Mouse (Mus musculus): ENCODE measurements around the gene Mmp19. TPM values are rescaled to one million over a fixed set of nuclear protein-coding genes. Genes with fewer than 3 reads are reported as not detected.

Mmp19 gene
- polyA plus RNA-seq (2014; fragmentation: Illumina TruSeq; extraction: RNeasy Lipid Tissue Mini Kit (QIAGEN cat#74804); ENCODE audit: insufficient read depth, low read depth, low replicate concordance): 10.5 TPM

DNA sequence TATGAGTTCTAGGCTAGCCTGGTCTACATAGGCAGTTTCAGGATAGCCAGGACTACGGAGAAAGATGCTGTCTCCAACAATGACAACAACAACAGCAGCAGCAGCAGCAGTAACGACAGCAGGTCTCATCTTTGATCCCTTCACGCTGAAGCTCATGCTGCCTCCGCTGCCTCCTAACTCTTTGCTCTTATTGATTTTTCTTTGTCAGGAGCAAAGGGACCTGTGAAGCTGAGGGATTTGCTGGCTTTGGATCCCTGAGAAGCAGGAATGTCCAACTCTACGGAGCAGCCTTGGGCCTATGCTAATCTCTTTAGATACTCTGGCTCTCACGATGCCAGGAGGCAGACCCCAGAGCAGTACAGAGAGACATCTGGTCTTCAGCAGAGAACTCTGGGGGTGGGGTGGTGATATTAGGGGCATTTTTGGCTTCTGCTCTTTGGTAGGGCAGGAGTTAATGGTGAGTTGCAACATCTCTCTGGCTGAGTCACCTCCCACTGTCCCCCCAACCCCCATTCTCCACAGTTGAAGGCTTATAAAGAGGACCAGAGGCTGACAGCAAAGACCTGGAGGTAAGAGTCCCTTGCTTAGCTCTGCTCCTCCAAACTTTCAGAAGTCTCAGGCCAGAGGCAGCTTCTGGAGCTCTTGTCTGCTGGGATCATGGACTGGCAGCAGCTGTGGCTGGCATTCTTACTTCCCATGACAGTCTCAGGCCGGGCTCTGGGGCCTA lies at the start of gene Mmp19:
Gene Mmp19, plus strand, starts transcription at position 513 of the 727 bp plus-strand sequence.

DNA sequence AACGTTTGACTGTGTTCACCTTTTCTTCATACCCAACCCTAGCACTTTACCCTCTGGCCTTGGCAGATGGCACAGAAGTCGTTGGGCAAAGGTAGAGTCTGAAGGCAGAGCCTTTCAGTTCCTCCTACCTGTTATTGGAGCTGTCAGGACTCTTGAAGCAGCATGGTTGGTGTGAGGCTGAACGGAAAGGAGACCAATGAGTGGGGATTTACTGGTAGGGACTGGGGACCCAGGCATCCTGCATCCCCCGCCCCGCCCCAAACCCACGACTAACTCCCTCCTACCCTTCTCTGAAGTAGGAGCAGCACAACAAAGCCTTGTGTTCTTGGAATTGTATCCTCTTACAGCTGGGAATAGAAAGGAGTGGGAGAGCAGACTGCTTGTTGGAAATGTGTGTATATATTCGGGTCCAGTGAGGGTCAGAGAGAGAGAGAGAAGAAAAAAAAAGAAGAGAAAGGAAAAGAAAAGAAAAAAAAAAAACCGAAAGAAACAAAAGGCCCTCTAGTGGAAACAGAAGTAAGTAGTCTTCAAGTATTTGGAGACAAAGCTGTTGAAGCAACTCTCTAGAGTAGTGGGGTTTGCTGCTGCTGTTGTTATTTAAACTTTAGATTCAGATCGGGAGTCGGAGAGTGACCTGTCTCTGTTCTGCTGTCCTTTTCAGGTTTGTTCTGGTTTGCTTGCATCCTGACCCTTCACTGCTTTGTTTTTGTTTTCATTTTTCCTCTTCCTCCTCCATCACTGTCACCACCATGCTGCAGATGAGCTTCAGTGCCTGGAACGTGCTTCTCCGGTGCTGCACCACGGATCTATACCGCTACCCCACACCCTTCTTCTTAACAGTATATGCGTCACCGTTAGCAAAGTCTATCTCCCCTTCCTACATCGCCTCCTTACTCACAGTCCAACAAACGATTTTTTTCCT lies 45.8 kb upstream of the Mmp19 start, which contains the start of gene Dgka:
Gene Dgka, minus strand, starts transcription at position 176 of the 922 bp plus-strand sequence.

DNA sequence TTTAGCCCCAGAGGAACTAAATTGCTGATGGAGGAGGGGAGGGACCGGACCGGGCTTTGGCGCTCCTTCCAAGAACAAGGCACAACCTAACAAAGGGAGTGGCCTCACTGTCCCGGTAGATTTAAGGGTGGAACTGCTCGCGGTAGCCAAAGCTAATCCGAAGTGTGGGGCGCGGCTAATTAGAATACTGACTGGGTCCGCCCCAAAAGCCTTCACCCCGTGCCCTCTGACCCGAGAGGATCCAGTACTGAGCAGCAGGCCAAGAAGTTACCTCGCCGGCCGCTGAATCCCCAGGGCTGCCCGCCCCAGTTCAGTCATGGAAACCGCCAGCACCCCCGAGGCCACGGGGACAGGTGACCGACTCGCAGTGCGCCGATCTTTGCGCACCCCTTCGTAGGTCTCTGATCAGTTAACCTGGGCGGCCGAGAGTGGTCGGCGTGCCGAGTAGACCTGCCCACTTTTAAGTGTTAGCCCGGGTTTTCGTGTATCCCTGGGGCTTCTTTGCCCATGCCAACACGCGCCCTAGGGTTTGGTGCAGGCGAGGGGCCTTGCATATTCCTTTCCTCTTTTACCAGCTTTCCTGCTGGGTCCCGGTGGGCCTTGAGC lies 43.0 kb upstream of the Mmp19 start, which contains the start of gene Pym1:
Gene Pym1, plus strand, starts transcription at position 244 of the 606 bp plus-strand sequence.

DNA sequence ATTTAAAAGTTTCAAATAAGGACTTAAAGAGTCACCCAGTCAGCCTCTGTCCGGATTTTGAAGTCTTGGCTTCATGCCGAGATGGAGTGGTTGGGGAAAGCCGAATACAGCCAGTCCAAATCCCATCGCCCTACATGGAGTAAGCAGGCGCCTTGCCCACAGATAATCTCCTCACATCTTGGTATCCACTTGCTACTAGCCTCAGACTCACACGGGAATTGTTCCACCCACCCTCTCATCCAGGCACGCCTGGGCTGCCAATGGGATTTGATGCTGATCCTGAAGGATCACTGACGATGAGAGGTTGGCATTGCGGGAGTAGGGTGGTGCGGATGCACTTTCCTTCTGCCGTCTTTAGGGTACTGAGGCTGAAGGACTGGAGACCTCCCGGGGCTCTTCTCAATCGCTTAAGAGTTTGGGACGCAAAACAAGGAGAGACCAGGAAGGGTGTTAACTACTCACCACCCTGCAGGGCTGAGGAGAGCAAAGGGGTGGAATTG lies 13.1 kb downstream of the Mmp19 start, which contains the start of gene Dnajc14:
Gene Dnajc14, plus strand, starts transcription at position 292 of the 500 bp plus-strand sequence.

DNA sequence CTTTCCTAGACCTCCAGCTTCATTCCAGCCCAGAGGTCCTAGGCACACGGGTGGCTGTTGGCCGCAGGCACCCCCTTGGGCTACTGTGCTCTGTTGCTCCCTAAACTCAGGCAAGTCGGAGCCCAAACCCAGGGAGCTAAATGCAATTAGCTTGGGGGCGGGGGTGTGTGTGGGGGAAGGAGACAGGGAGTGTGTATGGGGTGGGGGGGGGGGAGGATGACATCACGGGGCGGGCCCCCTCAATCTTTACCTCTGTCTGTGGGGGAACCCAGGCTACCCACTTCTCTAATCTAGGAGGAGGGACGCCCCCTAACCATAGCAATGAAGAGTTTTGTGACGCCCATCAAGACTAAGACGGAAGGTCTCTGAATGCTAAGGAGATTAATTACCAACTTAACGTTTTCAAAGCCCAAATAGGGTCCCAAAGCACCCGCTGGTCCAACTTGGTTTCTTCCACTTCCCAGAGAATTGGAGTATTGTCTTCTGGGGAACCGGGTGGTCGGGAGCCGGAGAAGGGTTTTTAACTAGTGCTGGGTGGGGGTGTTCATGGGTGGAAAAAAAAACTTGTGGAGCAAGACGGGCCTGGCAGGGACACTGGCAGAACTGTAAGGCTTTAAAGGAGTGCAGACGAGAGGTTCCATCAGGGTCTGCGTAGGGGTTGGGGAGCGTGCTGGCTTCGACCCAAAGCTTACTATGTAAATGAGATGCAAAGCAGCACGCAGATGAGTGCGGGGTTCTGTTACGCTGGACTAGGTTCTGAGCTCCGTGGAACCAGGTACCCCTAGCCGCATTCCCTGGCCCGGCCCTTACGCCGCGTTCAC lies 13.8 kb downstream of the Mmp19 start, which contains the start of gene Tmem198b:
Gene Tmem198b, minus strand, starts transcription at position 100 of the 821 bp plus-strand sequence.

DNA sequence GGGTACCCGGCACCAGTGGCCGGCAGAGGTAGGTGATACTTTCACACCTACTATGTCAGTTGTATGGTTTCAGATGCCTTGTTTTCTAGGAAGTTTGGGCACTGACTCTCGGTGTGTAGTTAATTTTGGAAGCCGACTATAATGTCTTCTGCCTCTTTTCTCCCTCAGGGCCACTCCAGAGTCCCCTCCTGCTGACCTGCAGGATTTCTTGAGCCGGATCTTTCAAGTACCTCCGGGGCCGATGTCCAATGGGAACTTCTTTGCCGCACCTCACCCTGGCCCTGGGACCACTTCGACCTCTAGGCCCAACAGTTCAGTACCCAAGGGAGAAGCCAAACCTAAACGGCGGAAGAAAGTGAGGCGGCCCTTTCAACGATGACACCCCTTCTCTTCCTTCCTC lies 26.3 kb downstream of the Mmp19 start, which contains the start of gene Sarnp:
Gene Sarnp, plus strand, starts transcription at position 301 of the 400 bp plus-strand sequence.

DNA sequence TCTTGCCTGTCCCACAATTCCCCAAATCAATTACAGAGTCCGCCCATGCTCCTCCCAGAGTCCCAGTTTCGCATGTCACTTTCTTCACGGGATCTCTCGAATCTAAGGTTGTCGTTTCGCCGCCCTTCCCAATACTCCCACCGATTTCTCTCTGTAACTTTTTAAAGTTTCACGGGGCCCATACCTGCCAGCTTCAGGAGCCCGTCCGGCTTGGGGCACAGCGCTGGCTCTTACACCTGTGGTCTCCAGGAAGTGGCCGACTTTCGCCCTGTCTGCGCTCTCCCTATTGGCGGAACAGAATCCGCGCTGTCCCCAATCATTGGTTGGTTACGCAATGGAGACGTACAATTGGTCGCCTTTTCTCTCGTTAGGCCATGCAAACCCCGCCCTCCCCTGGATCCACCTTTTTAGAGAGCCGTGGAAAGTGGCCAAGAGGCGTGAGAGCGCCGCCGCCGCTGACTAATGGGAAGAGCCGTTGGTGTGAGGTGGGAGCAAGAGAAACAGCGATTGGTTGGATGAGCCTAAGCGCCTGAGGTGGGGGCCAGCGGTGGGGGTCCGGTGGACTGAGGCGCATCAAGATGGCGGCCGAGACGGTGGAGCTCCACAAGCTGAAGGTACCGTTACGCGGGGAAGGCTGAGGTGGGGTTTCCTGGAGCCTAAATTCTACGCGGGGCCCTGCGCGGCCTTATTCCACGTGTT lies 30.8 kb downstream of the Mmp19 start, which contains the start of gene Ormdl2:
Gene Ormdl2, minus strand, starts transcription at position 288 of the 699 bp plus-strand sequence.

Other genes with a start within 250 kb of the Mmp19 start
- gene Zc3h10, start 243.1 kb upstream of the Mmp19 start, polyA plus RNA-seq (2014; fragmentation: Illumina TruSeq; extraction: RNeasy Lipid Tissue Mini Kit (QIAGEN cat#74804); ENCODE audit: insufficient read depth, low read depth, low replicate concordance): 9.3 TPM
- gene Rpl41, start 241.6 kb upstream of the Mmp19 start, polyA plus RNA-seq (2014; fragmentation: Illumina TruSeq; extraction: RNeasy Lipid Tissue Mini Kit (QIAGEN cat#74804); ENCODE audit: insufficient read depth, low read depth, low replicate concordance): 3,755 TPM
- 45.1 TPM for gene Pa2g4, start 224.9 kb upstream of the Mmp19 start, polyA plus RNA-seq (2014; fragmentation: Illumina TruSeq; extraction: RNeasy Lipid Tissue Mini Kit (QIAGEN cat#74804); ENCODE audit: insufficient read depth, low read depth, low replicate concordance)
- gene Erbb3, start 201.3 kb upstream of the Mmp19 start, polyA plus RNA-seq (2014; fragmentation: Illumina TruSeq; extraction: RNeasy Lipid Tissue Mini Kit (QIAGEN cat#74804); ENCODE audit: insufficient read depth, low read depth, low replicate concordance): 8.0 TPM
- 720 TPM for gene Rps26, start 164.2 kb upstream of the Mmp19 start, polyA plus RNA-seq (2014; fragmentation: Illumina TruSeq; extraction: RNeasy Lipid Tissue Mini Kit (QIAGEN cat#74804); ENCODE audit: insufficient read depth, low read depth, low replicate concordance)
- gene Ikzf4, start 144.9 kb upstream of the Mmp19 start, polyA plus RNA-seq (2014; fragmentation: Illumina TruSeq; extraction: RNeasy Lipid Tissue Mini Kit (QIAGEN cat#74804); ENCODE audit: insufficient read depth, low read depth, low replicate concordance): 0.86 TPM
- 10.1 TPM for gene Suox, start 116.8 kb upstream of the Mmp19 start, polyA plus RNA-seq (2014; fragmentation: Illumina TruSeq; extraction: RNeasy Lipid Tissue Mini Kit (QIAGEN cat#74804); ENCODE audit: insufficient read depth, low read depth, low replicate concordance)
- gene Rab5b, start 94.6 kb upstream of the Mmp19 start, polyA plus RNA-seq (2014; fragmentation: Illumina TruSeq; extraction: RNeasy Lipid Tissue Mini Kit (QIAGEN cat#74804); ENCODE audit: insufficient read depth, low read depth, low replicate concordance): 55.5 TPM
- gene Pmel, start 86.7 kb upstream of the Mmp19 start, polyA plus RNA-seq (2014; fragmentation: Illumina TruSeq; extraction: RNeasy Lipid Tissue Mini Kit (QIAGEN cat#74804); ENCODE audit: insufficient read depth, low read depth, low replicate concordance): 0.31 TPM
- gene Cdk2, start 85.9 kb upstream of the Mmp19 start, polyA plus RNA-seq (2014; fragmentation: Illumina TruSeq; extraction: RNeasy Lipid Tissue Mini Kit (QIAGEN cat#74804); ENCODE audit: insufficient read depth, low read depth, low replicate concordance): 11.7 TPM
- gene Dgka, start 46.1 kb upstream of the Mmp19 start, polyA plus RNA-seq (2014; fragmentation: Illumina TruSeq; extraction: RNeasy Lipid Tissue Mini Kit (QIAGEN cat#74804); ENCODE audit: insufficient read depth, low read depth, low replicate concordance): 19.2 TPM
- 25.4 TPM for gene Pym1, start 43.0 kb upstream of the Mmp19 start, polyA plus RNA-seq (2014; fragmentation: Illumina TruSeq; extraction: RNeasy Lipid Tissue Mini Kit (QIAGEN cat#74804); ENCODE audit: insufficient read depth, low read depth, low replicate concordance)
- 37.5 TPM for gene Dnajc14, start 13.2 kb downstream of the Mmp19 start, polyA plus RNA-seq (2014; fragmentation: Illumina TruSeq; extraction: RNeasy Lipid Tissue Mini Kit (QIAGEN cat#74804); ENCODE audit: insufficient read depth, low read depth, low replicate concordance)
- 6.7 TPM for gene Tmem198b, start 13.5 kb downstream of the Mmp19 start, polyA plus RNA-seq (2014; fragmentation: Illumina TruSeq; extraction: RNeasy Lipid Tissue Mini Kit (QIAGEN cat#74804); ENCODE audit: insufficient read depth, low read depth, low replicate concordance)
- gene Sarnp, start 26.4 kb downstream of the Mmp19 start, polyA plus RNA-seq (2014; fragmentation: Illumina TruSeq; extraction: RNeasy Lipid Tissue Mini Kit (QIAGEN cat#74804); ENCODE audit: insufficient read depth, low read depth, low replicate concordance): 97.3 TPM
- gene Ormdl2, start 30.7 kb downstream of the Mmp19 start, polyA plus RNA-seq (2014; fragmentation: Illumina TruSeq; extraction: RNeasy Lipid Tissue Mini Kit (QIAGEN cat#74804); ENCODE audit: insufficient read depth, low read depth, low replicate concordance): 65.0 TPM
- gene Gdf11, start 100.8 kb downstream of the Mmp19 start, polyA plus RNA-seq (2014; fragmentation: Illumina TruSeq; extraction: RNeasy Lipid Tissue Mini Kit (QIAGEN cat#74804); ENCODE audit: insufficient read depth, low read depth, low replicate concordance): 0.65 TPM
- gene Cd63, start 110.1 kb downstream of the Mmp19 start, polyA plus RNA-seq (2014; fragmentation: Illumina TruSeq; extraction: RNeasy Lipid Tissue Mini Kit (QIAGEN cat#74804); ENCODE audit: insufficient read depth, low read depth, low replicate concordance): 322 TPM
- gene Rdh5, start 132.0 kb downstream of the Mmp19 start, polyA plus RNA-seq (2014; fragmentation: Illumina TruSeq; extraction: RNeasy Lipid Tissue Mini Kit (QIAGEN cat#74804); ENCODE audit: insufficient read depth, low read depth, low replicate concordance): 6.0 TPM
- gene Bloc1s1, start 133.1 kb downstream of the Mmp19 start, polyA plus RNA-seq (2014; fragmentation: Illumina TruSeq; extraction: RNeasy Lipid Tissue Mini Kit (QIAGEN cat#74804); ENCODE audit: insufficient read depth, low read depth, low replicate concordance): 331 TPM
- 14.2 TPM for gene Itga7, start 142.9 kb downstream of the Mmp19 start, polyA plus RNA-seq (2014; fragmentation: Illumina TruSeq; extraction: RNeasy Lipid Tissue Mini Kit (QIAGEN cat#74804); ENCODE audit: insufficient read depth, low read depth, low replicate concordance)
- gene Mettl7b, start 170.1 kb downstream of the Mmp19 start, polyA plus RNA-seq (2014; fragmentation: Illumina TruSeq; extraction: RNeasy Lipid Tissue Mini Kit (QIAGEN cat#74804); ENCODE audit: insufficient read depth, low read depth, low replicate concordance): not detected
- gene Olfr9, start 198.5 kb downstream of the Mmp19 start, polyA plus RNA-seq (2014; fragmentation: Illumina TruSeq; extraction: RNeasy Lipid Tissue Mini Kit (QIAGEN cat#74804); ENCODE audit: insufficient read depth, low read depth, low replicate concordance): not detected
- gene Olfr763, start 219.9 kb downstream of the Mmp19 start, polyA plus RNA-seq (2014; fragmentation: Illumina TruSeq; extraction: RNeasy Lipid Tissue Mini Kit (QIAGEN cat#74804); ENCODE audit: insufficient read depth, low read depth, low replicate concordance): not detected
- not detected for gene Olfr764-ps1, start 249.0 kb downstream of the Mmp19 start, polyA plus RNA-seq (2014; fragmentation: Illumina TruSeq; extraction: RNeasy Lipid Tissue Mini Kit (QIAGEN cat#74804); ENCODE audit: insufficient read depth, low read depth, low replicate concordance)

All from lung, adult 10 weeks (tissue).